Mouse (Mus musculus) liver (tissue): Measurements from ENCODE around the gene Lrrc32.
A peak's percentile ranks its signal among the peaks of the same experiment; 100 is the strongest.

ENCODE experiments used
- DNase-seq: peaks from one replicate; pipeline ENCODE4 v3.0.0-alpha.2; 2020; ENCODE audit warnings: mixed read lengths

The Lrrc32 gene

DNA sequence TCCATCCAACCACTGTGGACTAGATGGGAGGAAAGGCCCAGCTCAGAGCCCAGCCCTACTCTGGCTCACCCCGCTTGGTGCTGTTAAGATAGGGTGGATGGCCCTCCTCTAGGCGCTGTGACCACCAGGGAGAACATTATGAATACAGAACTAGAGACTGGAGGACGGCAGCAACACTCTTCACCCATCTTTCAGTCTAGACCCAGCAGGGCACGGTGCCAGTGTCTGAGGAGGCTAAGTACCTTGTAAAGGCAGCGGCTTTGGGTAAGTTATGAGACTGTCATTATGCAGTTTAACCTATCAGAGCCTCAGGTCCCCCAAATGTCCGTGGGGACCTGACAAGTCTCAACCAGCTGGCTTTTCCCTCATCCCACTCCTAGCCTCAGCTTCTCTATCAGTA, at the start of gene Lrrc32:
Lrrc32 (plus strand) TSS at position 153 of the 400 bp plus-strand sequence.
- DNase-seq, result no peak

DNA sequence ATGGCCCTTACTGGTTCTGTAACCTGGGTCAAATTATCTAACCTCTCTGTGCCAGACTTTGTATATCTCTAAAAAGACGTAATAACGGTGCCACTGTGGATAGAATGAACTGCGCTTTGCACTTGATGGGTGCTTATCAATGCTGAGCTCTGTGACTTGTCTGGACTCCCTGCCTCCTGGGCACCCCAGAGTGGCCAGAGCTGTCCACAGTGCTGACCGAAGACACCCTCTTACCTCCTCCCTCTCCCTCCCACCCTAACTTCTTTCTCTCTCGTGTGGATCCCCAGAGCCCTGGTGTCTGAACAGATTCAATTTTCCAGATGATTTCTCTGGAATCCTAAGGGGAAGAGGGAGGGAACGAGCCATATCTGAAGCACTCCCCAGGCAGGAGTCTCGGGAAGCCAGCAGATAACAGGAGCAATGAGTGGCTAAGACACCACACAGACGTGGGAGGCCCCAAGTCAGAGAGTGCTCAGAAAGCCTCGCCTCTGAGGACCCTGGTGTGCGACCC, 49.1 kb upstream of the Lrrc32 start, which contains the start of gene Gucy2d:
Gucy2d (plus strand) TSS at position 461 of the 511 bp plus-strand sequence.
- no peak for DNase-seq

DNA sequence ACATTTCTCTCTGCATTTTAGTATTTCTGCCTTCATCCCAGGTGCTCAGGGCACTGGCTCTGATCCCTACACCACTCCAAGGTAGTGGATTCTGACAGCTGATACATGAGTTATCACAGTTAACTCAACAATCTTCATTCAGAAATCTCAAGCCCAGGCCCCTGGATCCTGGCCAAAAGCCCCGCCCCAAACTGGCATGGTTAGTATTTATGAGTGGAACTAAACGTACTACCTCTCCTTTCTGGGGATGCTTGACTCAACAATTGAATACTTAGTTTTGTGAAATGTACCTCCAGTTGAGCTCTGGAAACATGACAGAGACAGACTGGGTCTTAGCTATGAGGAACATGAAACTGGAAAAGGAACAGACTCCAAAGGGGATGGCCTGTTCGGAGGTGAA, 42.2 kb upstream of the Lrrc32 start:
- no peak for DNase-seq

DNA sequence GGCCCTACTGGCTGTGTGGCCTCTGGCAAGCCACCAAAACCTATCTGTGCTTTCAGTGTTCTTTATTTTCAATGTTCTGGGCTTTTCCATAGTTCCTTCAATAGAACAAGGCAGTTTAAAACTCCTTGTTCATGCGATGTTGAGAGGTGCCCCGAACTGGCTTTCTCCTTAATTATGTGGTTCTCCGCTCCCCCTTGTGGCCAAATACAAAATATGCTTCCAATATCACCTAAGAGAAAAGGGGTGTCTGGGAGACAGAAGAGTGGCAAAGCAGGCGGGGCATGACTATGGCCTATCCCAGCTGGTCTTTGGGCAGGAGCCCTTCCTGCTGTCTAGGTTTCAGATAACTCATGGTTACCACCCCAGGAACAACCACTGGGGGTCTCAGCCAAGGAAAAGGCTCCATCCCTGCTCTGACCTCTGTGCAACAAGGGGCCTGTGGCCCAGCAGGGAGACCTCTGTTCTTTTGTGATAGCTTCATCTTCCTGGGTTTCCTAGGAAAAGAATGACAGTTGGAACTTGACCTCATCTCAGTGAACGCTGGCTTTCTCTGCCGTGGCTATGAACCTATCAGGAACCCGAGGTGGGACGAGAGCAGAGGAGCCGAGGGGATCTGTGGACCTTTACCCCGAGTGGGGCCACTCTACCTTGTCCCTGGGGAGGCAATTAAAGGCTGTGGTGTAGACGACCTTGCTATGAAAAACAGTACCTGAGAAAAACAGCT, 41.3 kb upstream of the Lrrc32 start:
- no peak for DNase-seq

DNA sequence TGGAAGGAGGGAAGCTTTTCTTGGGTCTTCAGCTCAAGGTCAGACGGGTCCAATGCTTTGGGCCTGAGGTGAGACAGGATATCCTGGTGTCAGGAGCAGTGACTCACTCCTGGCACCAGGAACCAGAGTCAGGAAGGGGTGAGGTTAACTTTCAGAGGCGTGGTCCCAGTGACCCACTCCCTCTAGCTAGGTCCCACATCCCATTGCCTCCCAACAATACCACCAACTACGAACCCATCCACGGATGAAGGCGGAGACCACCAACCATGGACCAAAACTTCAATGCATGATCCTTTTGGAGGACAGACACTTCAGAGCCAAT, 40.8 kb upstream of the Lrrc32 start:
- no peak for DNase-seq

DNA sequence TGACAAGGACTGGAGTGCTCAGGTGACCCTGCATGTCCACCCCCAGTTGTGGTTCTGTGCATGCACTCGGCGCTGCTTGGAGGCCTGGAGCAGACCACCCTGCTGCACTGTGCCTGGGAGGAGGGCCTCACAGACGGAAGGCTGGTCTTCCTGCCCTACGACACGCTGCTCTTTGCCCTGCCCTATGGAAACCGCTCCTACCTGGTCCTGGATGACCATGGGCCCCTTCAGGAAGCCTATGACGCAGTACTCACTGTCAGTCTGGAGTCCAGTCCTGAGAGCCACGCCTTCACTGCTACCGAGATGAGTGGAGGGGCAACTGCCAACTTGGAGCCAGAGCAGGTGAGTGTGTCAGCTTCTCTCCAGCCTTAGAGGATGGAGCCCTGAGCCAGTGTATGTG, 39.4 kb upstream of the Lrrc32 start:
- no peak for DNase-seq

DNA sequence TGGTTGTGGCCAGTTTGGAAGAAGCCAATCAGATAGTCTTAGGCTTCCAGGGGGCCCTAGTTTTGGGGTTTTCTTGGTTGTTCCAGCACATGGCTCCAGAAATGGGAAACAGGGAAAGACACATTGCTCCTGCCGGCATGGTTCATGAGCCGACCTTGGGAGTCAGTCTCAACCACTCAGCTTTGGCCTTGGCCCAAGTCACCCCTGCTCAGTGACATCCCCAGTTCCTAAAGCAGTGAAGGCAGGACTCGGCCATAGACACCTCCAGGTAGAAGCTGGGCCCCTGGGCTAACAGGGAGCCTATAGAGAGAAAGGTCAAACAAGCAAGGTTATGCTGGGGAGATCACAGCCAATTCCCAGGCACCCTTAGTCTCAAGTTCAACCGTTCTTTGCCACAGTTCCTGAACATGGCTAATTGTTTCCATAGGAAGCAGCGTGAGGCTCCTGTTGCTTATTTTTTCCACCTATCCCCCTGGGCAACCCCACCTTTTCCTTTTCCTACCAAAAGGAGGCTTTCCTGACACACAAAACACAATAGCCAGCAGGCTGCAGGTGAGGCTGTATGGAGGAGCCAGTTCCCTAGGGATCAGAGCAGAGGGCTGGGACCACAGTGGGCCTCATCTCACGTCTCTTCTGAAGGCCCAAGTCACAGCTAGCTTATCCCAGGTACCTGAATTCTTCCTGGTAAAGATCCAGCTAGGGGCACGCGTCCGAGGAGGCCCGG, 34.5 kb upstream of the Lrrc32 start:
- DNase-seq, result no peak

DNA sequence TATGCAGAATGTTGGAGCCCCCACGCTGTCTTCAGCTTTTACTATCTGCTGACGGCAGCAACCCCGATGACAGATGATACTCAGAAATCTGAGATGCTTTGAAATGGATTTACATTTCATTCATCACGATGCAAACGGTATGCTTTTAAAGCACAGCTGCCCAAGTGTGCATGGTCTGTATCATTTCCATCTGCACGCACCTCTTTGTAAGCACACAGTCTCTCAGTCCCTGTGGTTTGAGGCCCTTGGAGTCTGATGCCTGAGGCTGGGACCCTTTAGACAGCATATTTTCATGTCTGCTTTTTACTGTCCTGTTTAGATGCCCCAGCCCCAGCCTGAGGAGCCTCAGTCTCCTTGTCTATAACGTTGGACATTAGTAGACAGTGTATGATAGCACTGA, 28.8 kb upstream of the Lrrc32 start:
- DNase-seq, result no peak

DNA sequence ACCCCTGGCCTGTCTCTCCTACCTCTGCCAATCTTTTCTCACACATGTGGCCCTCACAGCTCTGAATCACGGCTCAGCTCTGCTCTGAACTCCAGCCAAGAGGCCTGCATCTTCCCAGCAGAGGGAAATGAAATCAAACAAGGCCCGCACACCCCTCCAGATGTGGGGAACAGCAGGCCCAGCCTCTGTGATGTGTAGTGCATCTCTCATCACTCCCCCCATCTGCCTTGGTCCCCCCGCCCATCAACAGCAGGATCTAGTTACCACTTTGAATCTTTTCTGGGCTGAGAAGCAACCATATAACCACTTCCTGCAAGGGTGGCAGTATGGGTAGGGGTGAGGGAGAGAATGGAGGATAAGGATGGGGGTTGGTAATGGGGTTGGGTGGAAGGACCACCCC, 20.0 kb upstream of the Lrrc32 start:
- DNase-seq, result no peak

DNA sequence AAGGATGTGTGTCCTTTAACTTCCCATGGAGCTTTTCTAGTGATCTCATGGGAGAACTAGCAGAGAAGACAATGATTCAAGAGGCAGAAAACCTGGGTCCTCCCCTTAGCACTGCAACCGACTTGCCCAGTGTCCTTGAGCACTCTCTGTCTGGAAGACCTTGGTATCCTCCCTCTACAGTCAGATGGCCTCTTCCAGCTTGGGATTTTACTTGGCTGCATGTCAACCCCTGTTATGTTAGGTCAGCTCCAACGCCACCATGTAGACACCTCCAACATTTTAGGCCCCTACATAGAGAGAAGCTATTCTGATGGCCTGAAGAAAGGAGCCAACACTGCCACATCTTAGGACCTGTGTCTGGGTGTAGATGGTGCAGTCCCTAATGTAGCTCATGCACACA, 16.6 kb upstream of the Lrrc32 start:
- no peak for DNase-seq

DNA sequence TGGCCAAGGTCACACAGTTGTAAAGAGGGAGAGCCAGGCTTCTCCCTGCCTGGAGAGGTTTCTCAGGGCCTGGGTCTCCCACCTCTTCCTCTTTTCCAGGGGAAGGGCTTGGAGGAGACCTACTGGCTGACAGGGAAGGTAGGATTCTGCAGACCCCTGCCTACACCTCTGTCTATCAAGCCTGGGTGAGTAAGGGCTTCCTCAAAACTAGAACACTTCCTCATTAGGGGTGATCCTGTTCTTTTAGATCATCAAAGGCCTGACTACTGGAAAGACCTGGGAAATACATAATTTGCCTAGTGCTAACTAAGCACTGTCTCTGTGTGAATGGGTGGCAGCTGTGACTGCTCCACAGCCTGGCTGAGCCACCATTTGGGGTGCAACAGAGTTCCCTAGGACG, 14.5 kb upstream of the Lrrc32 start:
- no peak for DNase-seq

DNA sequence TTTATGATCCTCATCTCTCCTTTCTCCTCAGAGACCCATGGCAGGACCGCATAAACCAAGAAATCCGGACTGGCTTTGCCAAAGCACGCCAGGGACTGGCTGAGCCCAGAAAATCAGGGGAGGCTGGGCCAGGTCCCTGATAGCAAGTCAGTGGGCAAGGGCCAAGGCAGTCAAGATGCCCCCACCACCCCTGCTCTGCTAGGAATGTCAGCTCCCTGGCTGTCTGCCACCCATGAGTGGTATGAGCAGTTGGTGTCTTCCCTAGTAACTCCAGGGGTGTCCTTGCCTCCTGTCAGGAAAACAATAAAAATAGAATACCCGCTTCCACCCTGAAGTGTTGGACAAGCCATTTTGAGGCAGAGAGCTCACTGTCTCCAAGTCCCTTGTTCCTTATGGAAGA, 11.9 kb upstream of the Lrrc32 start:
- DNase-seq, result no peak

DNA sequence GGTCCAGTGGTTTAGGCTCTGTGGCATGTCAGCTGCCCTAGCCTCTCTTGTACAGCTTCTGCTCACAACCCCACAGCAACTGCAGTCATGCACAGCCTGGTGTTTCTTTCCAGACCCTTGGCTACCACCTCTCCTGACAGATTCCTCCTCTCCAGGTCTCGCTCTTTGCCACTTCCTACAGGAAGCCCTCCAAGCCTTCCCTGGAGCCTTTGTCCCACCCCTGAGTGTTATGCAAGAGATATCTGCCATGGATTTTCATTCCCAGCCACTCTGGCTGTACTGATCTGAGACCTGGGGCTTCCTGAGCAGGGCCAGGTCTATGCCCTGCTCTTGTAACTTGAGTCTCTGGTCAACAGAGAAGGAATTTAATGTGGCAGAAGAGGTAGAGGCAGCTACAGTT, 8.6 kb upstream of the Lrrc32 start:
- DNase-seq, result no peak

DNA sequence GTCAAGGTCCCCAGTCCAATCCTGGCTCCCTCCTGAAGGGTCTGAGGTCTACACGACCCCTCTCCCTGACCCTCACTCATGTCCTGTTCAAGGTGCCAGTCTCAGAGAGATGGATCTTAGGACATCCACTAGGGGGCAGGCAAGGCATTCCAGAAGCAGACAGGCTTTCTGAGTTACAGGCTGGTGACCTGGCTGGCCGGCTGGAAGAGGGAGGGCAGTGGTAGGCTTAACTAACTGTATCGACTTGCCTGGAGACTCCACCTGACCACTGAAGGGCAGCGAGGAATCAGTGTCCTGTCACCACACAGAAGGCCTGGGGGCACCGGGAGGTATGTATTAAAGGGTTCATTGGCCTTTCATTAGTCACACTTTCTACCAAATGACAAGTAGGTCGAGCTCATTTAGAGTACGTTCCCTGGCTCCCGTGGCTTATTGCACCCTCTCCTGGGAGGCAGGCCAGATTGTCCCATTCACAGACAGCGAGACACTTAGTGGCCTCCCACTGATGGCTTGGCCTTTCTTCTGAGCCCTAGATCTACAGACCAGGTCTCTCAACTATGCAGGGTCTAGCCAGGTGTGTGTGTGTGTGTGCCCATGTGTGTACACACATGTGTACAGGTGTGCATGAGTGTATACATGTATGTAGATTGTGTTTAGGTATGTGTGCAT, 7.9 kb upstream of the Lrrc32 start:
- DNase-seq, result peak; percentile 75

DNA sequence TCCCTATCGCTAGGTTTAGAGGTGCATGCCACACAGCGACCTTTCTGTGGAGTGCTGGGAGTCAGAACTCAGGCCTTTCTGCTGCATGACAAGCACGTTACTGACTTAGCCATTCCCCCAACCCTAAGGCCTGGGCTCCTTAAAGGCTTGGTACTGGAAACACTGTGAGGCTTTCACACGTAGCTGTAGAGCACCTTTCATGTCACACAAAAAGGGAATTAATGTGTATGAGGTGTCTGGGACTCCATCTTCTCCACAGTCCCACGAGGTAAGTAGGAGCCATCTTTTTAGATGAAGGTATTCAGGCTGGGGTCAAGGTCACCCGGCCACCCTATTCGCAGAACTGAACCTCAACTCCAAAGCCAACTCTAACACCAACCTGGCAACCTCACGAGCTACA, 7.2 kb upstream of the Lrrc32 start:
- DNase-seq, result no peak

DNA sequence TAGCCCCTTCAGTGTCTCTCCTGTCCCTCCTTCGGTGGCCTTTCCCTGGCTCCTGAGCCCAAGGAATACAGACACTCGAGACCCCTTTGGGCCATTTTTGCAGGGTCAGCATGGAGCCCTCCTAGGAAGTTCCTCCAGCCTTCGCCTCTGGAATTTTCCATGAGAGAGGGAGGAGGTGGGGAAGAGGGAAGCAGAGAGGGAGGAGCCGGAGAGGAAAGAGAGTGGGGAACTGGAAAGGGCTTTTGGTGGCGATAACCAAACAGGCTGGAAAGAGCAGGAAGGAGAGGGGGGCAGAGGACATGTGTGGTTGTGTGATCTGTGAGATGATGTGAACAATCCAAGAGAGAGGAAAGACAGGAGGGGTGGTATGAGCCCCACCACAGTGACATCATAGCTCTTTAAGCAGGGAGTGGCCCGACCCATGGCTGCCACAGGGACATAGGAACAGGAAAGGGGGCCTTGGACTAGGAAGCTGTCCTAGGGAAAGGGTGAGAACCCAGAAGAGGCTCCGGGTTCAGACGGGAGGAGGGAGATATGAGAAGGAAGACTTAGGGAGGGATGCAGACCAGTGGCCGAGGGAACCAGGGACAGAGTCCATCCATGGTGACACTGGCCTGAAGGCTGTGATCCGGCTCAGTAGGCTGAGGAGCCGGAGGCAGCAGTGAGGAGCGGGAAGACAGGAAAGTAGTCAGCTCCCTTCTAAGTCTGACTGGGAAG, 6.4 kb upstream of the Lrrc32 start:
- no peak for DNase-seq

DNA sequence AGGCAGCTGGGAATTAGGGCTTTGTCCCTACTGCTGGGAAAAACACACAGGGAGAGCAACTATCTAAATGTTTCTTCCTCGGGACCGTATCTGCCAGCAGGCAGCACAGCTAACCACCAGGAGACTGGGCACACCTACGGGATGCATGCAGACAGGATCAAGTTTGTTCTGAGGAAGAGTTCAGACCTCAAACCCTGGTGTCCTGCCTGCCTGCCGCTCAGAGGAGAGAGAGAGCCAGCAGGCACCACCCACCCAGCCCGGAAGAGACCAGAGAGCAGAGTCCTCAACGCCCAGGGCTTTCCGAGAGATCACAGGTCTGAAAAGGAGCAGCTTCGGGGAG, 5.8 kb upstream of the Lrrc32 start:
- DNase-seq, result no peak

DNA sequence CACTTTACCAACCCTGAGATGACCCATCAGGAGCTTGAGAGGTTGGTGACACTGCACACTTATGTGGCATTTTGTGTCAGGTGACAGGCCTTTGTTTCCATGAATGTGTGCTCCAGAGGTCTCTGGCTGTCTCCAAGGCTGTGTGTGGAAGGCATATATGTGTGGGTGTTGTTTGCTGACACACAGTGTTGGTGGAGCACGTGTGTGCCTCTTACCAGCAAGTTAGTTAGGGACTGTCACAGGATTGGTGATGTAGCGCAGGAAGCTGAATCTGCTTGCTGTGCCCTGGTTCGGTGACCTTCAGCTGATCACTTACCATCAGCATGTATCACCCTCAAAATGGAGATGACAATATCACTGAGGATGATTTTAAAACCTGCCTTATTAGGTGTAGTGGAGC, 4.2 kb upstream of the Lrrc32 start:
- no peak for DNase-seq

DNA sequence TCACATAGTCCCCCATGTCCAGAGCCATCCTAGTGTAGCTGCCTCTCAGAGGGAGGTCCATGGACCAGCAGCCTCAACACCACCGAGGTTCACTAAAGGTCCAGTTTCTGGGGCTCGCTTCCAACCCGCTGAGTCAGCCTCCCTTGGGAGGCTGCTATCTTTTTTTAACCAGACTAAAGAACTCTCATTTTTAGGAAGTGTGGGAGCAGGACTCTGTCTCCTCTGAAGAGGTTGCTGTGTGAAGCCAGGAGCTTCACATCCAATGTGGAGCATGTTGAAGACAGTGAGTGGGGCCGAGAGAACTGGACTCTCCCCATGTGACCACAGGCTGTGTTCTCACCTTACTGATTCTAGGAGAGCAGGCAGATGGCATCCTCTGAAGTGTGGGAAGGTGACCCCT, 3.6 kb upstream of the Lrrc32 start:
- no peak for DNase-seq

DNA sequence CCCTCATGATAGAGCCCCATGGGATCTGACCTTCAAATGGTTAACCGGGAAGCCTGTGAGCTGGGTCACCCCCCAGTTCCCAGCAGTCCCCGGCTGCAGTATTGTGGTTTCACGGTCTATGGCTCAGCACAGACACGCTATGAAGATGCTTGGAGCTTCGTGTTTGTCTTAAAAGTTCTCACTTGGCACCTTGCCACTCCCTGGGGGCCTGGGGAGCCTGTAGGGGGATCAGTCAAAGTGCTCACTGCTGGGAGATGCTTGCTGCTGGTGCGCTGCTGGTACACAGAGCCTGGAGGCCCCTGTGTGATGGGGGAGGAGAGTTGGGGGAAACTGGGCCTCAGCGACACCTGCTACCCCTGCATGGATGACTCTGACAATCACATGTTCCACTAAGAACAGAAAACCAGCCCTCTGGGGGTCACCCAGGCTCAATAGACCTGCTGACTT, 2.6 kb upstream of the Lrrc32 start:
- DNase-seq, result no peak

DNA sequence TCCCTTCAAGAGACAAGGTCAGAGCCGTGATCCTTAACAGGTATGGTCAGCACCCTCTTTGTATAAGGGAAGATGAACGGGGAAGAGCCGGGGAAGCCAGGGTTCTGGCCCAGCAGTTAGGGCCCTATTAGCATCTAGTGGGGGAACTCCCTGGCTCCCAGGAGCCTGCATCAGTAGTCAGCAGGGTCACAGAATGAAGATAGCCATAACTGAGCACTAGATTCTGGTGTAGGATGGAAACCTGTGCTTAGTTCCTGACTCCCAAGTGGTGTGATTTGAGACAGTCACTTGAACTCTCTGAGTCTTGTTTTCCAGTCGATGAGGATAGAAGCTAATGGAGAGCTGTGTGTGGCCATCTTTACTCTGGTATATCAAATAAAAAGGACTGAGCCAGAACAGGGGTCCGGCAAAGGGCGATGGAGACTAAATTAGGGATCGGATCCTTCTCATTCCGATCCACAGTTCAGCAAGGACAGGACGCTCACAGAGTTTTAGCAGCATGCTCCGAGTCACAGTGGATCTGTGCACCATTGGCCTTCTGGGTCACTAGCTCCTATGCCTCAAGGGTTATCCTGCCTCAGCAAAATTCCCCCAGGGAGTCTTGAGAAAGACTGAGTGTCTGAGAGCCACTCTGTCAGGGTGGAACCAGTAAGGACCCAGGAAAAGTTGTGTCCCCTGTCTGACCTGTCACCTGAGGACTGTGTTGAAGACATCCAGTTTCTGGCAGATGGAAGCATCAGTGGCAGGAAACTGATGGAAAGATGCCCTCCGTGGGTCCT, 1.7 kb upstream of the Lrrc32 start:
- DNase-seq, result no peak

DNA sequence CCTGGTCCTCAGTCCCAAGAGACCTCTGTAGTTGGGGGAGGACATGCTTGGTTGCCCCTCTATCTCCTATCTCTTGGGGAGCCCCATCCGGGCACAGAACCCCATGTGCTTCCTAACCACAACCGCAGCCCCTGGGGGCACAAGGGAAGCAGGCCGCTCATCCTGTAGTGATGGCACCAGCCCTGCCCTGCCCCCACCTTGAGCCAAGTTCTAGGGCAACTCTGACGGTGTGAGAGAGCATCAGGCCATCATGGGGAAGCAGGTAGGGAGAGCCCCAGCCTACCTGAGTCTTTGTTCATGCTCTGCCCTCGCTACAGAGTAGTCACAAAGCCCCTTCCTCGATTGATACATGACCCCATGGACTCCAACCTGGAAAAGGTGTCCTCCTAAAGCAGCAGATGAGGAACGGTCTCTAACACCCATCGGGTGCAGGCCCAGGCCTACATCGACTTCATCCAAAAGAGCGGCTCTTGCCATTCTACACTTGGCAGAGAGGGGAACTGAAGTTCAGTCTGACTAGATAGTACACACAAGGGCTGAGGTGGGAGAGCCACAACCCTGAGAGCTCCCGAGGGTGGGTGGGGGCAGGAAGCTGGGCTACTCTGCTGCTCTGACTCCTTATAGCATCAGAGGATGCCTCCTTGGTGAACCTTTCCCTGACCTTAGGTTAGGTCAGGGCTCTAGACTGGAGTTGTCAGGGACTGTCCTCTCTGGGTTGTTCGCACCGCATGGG, 519 bp upstream of the Lrrc32 start:
- no peak for DNase-seq
